Mouse (Mus musculus): ENCODE measurements around the gene 3110082I17Rik. TPM values are rescaled to one million over a fixed set of nuclear protein-coding genes. Genes with fewer than 3 reads are reported as not detected.

3110082I17Rik gene
- total and polyA plus RNA-seq, 3 experiments = 41.2 to 100.0 (median 46.9) TPM

DNA sequence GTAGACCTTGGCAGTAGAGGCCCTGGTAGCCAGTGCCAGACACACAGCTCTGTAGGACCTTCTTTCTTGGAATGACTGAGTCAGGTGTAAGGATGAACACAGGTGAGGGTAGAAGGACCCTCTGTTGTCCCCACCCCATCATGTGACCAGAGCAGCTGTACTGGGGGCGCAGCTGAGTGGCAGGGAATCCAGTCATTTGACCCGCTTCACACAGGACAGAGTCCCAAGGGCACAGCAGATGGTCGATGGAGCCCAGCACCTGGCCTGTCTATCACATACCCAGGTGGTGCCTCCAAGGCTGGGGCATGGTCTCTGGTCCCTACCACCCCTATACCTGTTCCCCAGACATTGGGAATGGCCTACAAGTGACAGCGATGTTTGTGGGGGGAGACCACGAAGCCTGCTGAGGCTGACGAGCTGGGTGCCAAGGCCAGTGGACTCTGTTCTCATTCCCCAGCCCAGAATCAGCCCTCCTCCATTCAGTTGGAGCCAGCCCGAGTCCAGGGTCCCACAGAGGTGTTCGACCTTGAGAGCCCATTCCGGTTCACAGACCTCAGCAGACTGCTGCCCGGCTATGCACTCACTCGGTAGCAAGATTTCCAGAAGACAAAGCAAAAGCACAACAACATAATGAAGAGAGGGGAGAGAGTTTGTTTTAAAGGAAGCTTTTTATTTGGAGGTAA, 91.5 kb downstream of the 3110082I17Rik start:
- Histone ChIP-seq H3K4me2 (ENCODE audit: insufficient read depth, low read depth, poor library complexity, severe bottlenecking) (no peak overlapping the region), H3K9ac (ENCODE audit: insufficient read depth, low read depth) (no peak overlapping the region), H3K9me3 (replicated peaks; ENCODE audit: low read length) (no peaks in the 10 kb centered on the region), H3K4me3 (replicated peaks in 1 of 3; ENCODE audit: low read depth in 2 of 3, low read length in 2 of 3, poor library complexity in 1 of 3) (no peak overlapping the region), H3K36me3 (replicated peaks in 1 of 2; ENCODE audit: control insufficient read depth in 1 of 2, insufficient read depth in 1 of 2, low read length in 1 of 2) (peaks cover under 1 to 27% of the 10 kb centered on the region in 2 experiments), H3K4me1 (ENCODE audit: control insufficient read depth in 1 of 2, insufficient read depth in 2 of 2) (peaks cover 7 to 42% of the 10 kb centered on the region in 2 experiments), H3K79me2 (replicated peaks; ENCODE audit: control insufficient read depth, extremely low read depth, insufficient read depth, poor library complexity, severe bottlenecking) (no peaks in the 10 kb centered on the region), H3K27ac (ENCODE audit: insufficient read depth, low read depth) (no peak overlapping the region), H3K27me3 (replicated peaks) (no peaks in the 10 kb centered on the region)
- dilution Hi-C loops (cut with MboI; ENCODE audit: extremely low pct_ligation_motif_present, extremely low pct_unique_long_range_greater_than_20kb, low sequenced_read_pairs) = no loop called here
- in situ Hi-C loops (cut with MboI; ENCODE audit: low pct_ligation_motif_present, low pct_unique_long_range_greater_than_20kb, low sequenced_read_pairs) = loop anchor here (10.0 to 25.0 kb wide), 2 partner anchors 94 to 316 kb away; partner anchors contain the start of gene 3110082I17Rik
- DNase-seq (ENCODE audit: extremely low read depth) = no peak
- TF ChIP-seq ZNF384 (IDR thresholded peaks at IDR 0.05; ENCODE audit: low read depth, low read length) (no peak), JUND (conservative IDR thresholded peaks at IDR 0.05; ENCODE audit: low read depth, low read length) (no peak), USF1 (IDR thresholded peaks at IDR 0.05; ENCODE audit: low read depth, low read length) (no peak), PAX5 (IDR thresholded peaks at IDR 0.05; ENCODE audit: low read length) (no peak), CTCF (conservative IDR thresholded peaks at IDR 0.05 in 1 of 2, IDR thresholded peaks at IDR 0.05 in 1 of 2; ENCODE audit: low read depth in 2 of 2, low read length in 2 of 2) (no peak), RAD21 (IDR thresholded peaks at IDR 0.05; ENCODE audit: low read depth, low read length) (no peak), GABPA (IDR thresholded peaks at IDR 0.05; ENCODE audit: insufficient replicate concordance, low read depth, low read length) (no peak), HCFC1 (IDR thresholded peaks at IDR 0.05; ENCODE audit: low read depth, low read length) (no peak)

DNA sequence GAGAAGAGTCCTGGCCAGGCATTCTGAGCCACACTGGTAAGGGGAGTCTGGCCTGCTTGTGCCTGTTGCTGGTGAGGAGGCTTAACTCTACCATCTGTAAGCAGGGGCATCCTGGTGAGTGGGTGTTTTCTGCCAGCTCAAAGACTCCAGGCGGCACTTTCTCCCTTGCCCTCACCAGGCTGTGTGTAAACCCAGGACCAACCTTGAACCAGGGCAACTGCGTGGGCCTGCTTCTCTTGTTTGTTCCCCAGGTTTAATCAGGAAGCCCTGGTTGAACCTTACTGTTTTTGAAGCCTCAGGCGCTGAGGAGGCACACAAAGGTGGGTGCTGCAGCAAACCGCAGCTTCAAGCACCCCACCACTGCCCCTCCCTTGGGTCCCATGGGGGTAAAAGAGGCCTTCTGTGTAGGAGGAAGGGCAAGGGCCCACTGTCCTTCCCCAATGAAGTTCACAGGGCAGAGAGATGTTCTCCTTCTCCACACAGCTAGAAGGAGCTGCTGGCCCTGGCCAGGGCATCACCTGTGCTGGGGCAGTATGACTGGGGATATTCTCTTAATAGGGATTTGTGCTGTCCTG, 92.4 kb downstream of the 3110082I17Rik start:
- no peaks in the 10 kb centered on the region for H3K79me2 ChIP-seq (replicated peaks; ENCODE audit: control insufficient read depth, extremely low read depth, insufficient read depth, poor library complexity, severe bottlenecking)
- H3K4me2 ChIP-seq (ENCODE audit: insufficient read depth, low read depth, poor library complexity, severe bottlenecking) = no peak overlapping the region
- no peaks in the 10 kb centered on the region for H3K9me3 ChIP-seq (replicated peaks; ENCODE audit: low read length)
- dilution Hi-C loops (cut with MboI; ENCODE audit: extremely low pct_ligation_motif_present, extremely low pct_unique_long_range_greater_than_20kb, low sequenced_read_pairs) (no loop called here), in situ Hi-C loops (cut with MboI; ENCODE audit: low pct_ligation_motif_present, low pct_unique_long_range_greater_than_20kb, low sequenced_read_pairs) (loop anchor here (10.0 to 25.0 kb wide), 2 partner anchors 94 to 317 kb away; partner anchors contain the start of gene 3110082I17Rik)
- H3K27me3 ChIP-seq (replicated peaks) = no peaks in the 10 kb centered on the region
- DNase-seq (ENCODE audit: extremely low read depth) = no peak
- no peak overlapping the region for H3K27ac ChIP-seq (ENCODE audit: insufficient read depth, low read depth)
- peaks cover 6 to 39% of the 10 kb centered on the region in 2 experiments for H3K4me1 ChIP-seq (ENCODE audit: control insufficient read depth in 1 of 2, insufficient read depth in 2 of 2)
- H3K36me3 ChIP-seq (replicated peaks in 1 of 2; ENCODE audit: control insufficient read depth in 1 of 2, insufficient read depth in 1 of 2, low read length in 1 of 2) = peaks cover 6 to 33% of the 10 kb centered on the region in 2 experiments
- no peak overlapping the region for H3K4me3 ChIP-seq (replicated peaks in 1 of 3; ENCODE audit: low read depth in 2 of 3, low read length in 2 of 3, poor library complexity in 1 of 3)
- no peak overlapping the region for H3K9ac ChIP-seq (ENCODE audit: insufficient read depth, low read depth)
- TF ChIP-seq TBP (conservative IDR thresholded peaks at IDR 0.05; ENCODE audit: low read depth, low read length) (no peak), HCFC1 (IDR thresholded peaks at IDR 0.05; ENCODE audit: low read depth, low read length) (no peak), ELF1 (IDR thresholded peaks at IDR 0.05; ENCODE audit: low read depth, low read length) (no peak), POLR2A (IDR thresholded peaks at IDR 0.05; ENCODE audit: low read depth, low read length) (no peak), MXI1 (IDR thresholded peaks at IDR 0.05; ENCODE audit: low read depth, low read length) (no peak), ZC3H11A (IDR thresholded peaks at IDR 0.05; ENCODE audit: low read depth, low read length) (no peak), RCOR1 (conservative IDR thresholded peaks at IDR 0.05; ENCODE audit: low read depth, low read length) (no peak), POLR2AphosphoS2 (IDR thresholded peaks at IDR 0.05; ENCODE audit: low read depth, low read length) (no peak)

Data from CH12.LX (cell line).